Mouse (Mus musculus) ES-CJ7 (cell line): ENCODE results near the gene Sart1.
"Not testable (repeated sequence)": the region's sequence is repeated elsewhere in the genome, so short reads cannot be mapped to it uniquely, and the experiment has no call there.

ENCODE experiments used
- DNase-seq: peaks from one replicate; pipeline ENCODE4 v3.0.0; 2011; ENCODE audit warnings: low read depth, low spot score

Sart1 gene

DNA sequence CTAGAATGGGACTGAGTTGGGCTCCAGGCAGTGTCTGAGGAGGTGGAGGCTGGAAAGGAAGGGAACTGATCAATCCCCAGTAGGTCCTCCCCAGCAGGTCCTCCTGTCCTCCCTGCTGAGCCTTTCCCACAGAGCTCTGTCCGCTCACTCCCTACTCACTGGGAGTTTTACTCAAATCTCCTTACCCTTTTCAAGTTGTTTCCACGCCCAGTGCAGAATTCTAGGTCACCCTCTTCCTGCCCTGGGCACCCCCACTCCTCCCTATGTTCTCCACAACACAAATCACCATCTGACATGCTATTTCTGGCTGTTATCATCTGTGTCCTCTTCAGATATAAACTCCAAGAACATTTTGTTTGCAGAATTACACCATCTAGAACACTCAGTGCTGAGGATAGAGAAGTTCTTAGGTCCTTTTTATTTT, 26.0 kb upstream of the Sart1 start:
- no peak for DNase-seq

DNA sequence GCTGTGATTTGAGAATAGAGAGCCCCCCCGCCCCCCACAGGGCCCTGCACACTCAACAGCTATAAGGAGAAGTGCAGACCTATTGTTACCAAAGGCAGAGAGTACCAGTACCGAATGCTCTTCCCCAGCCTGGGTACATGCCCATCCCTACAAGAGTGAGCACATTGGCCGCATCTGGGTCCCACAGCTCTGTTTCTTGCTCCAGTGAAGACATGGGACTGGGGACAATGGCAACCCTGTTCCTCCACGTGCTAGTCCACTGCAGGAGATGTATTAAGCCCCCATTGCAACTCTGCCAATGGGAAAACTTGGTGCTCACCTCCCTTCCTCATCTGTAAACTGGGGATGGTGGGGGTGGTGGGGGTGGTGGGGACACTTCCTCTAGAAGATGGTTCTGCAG, 25.3 kb upstream of the Sart1 start:
- DNase-seq = no peak

- DNase-seq = no peak
Measured at GRCm38 (mm10) chr19:5411961-5412360, 23.5 kb upstream of the Sart1 start.

- no peak for DNase-seq
Measured at GRCm38 (mm10) chr19:5410641-5411040, 22.1 kb upstream of the Sart1 start.

GRCm38 (mm10) chr19:5409068-5409467, 20.6 kb upstream of the Sart1 start:
- no peak for DNase-seq

GRCm38 (mm10) chr19:5408057-5409001, 19.8 kb upstream of the Sart1 start:
- no peak for DNase-seq

DNA sequence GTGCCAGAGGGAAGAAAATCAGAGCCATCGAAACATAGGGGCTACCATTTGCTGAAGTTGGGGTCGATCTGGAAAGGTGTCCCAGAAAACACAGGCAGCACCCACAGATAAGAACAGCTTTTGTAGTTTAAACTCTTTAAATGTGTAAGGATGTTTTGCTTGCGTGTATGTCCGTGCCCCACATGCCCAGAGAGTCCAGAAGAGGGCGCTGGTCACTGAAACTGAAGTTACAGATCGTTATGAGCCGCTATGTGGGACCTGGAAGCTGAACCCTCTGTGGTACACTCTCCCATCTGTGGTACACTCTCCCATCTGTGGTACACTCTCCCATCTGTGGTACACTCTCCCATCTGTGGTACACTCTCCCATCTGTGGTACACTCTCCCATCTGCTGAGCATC, 18.6 kb upstream of the Sart1 start:
- peak; percentile 53 for DNase-seq

DNA sequence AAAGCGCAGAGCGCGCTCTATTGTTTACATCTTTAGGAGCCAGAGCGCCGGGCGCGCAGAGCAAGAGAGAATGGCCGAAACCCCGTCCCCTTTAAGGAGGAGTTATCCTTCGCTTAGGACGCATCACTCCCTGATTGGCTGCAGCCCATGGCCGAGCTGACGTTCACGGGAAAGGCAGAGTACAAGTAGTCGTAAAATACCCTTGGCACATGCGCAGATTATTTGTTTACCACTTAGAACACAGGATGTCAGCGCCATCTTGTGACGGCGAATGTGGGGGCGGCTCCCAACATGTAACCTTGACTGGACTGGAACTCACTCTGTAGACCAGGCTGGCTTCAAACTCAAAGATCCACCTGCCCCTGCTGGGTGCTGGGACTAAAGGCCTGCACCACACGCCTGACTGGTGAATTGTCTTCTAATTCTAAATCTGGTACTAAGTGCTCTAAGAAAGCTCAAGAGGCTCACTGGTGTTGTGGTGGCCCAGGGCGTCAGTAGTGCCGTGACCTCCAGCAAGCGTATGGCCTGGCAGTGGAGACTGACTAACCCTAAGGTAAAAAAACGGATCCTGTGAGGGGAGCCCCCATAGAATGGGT, 18.1 kb upstream of the Sart1 start:
- DNase-seq = not testable (repeated sequence)

GRCm38 (mm10) chr19:5405924-5406323, 17.4 kb upstream of the Sart1 start:
- no peak for DNase-seq

GRCm38 (mm10) chr19:5402293-5402692, 13.8 kb upstream of the Sart1 start, which contains the start of gene Tsga10ip:
TSS of gene Tsga10ip (minus strand) at chr19:5402526.
- DNase-seq = no peak

DNA sequence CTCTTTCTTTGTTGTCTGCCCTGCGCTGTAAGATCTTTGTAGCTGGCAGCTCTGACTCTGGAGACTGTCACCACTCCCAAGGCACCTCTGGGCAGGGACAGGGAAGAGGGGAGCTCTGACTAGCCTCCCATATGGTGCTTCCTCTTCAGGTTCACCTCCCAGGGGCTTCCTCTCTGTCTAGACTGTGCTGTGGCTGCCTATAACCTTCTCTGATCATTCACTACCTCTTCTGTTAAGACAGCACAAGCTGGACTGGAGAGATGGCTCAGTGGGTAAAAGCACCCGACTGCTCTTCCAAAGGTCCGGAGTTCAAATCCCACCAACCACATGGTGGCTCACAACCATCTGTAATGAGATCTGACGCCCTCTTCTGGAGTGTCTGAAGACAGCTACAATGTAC, 12.6 kb upstream of the Sart1 start:
- not testable (repeated sequence) for DNase-seq

DNA sequence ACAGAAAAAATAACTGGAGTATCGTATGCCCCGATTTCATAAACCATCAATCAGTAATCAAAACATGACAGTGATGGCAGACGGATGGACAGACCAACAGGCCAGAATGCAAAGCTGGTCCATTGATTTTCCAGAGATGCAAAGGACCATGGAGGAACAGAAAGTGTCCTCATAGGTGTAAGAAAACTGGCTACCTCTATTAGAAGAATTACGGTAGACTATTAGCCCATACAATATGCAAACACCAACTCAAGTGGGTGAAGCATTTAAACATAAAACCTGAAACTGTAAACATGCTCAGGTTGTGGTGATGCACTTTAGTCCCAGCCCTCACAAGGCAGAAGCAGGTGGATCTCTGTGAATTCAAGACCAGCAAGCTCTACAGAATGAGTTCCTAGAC, 6.9 kb upstream of the Sart1 start:
- no peak for DNase-seq

DNA sequence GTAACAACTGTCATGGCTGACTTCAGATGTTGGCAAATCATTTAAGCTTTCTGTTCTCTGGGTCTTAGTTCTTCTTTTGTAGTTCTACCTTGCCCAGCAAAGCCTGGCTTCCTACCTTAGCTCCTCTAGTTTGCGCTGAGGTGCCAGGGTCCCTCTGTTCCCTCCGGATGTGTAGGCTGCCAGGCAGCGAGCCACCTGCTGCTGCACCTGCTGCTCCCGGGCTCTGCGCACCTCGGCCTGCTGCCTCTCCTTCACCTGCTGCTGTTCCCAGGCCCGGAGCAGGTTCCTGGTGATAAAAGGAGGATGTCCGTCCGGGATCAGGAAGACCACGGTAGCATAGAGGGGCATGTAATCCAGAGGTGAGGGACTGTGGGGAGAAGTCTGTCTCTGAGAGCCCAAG, 5.7 kb upstream of the Sart1 start:
- DNase-seq = no peak

GRCm38 (mm10) chr19:5392892-5393291, 4.4 kb upstream of the Sart1 start:
- DNase-seq = no peak

DNA sequence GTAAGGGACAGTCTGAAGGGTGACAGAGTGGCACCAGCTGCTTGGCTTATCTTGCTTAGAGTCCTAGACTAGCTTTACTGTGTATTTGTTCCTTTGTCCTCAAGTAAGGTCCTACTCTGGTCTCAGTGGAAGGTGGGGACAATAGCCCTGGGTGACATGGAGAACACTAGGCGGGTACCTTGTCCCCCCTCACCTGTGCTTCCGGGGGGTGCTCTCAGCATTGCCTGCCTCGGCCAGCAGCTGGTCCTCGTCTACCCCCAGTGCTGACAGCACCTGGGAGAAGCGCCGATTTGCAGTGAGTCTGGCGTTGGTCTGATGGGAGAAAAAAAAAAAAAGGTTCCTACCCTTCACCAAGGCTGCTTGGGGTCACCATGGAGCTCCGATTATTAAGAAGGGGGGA, 1.9 kb upstream of the Sart1 start:
- no peak for DNase-seq

DNA sequence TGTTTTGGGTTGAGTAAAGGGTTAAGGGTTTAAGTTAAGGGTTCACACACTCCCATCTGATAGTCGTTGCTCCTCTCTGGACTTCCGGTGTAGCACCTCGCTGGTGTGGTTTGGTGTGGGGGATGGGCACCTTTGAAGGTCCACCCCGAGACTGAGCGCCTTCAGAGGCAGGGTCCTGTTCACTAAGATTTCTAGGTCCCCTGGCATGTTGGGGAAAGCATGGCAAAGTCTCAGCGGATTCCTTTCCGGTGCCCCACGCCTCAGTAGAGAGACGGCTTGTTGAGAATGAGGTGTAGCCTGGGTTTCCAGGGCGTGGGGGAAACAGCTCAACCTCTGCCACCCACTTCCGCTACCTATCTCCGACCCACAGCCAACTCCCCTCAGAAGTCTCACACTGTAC, 1.1 kb upstream of the Sart1 start:
- DNase-seq = peak; percentile 70

DNA sequence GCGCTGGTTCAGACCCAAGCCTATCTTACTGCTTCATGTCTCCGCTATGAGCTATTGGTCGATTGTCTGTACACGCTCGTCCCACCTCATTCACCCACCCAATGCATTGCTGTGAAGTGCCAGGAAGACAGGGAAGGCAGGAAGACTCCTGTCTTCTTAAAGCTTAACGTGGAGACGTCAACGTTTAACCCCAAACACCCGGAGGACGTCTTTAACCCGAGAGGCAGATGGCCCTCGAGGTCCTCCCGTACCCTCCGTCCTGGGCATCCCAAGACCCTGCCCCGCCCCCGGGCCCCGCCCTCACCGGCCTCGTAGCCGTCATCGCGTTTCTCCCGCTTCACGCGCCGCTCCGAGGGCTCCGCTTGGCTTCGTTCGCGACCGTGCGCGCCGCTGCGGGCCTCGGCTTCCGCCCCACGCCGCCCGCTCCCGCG, 477 bp downstream of the Sart1 start:
- DNase-seq = peak; percentile 27

- DNase-seq = no peak
Measured at GRCm38 (mm10) chr19:5384715-5385114, 3.8 kb downstream of the Sart1 start.

- DNase-seq = no peak
Measured at GRCm38 (mm10) chr19:5383326-5383725, 5.2 kb downstream of the Sart1 start.

- DNase-seq = no peak
Measured at GRCm38 (mm10) chr19:5377446-5377845, 11.1 kb downstream of the Sart1 start.

DNA sequence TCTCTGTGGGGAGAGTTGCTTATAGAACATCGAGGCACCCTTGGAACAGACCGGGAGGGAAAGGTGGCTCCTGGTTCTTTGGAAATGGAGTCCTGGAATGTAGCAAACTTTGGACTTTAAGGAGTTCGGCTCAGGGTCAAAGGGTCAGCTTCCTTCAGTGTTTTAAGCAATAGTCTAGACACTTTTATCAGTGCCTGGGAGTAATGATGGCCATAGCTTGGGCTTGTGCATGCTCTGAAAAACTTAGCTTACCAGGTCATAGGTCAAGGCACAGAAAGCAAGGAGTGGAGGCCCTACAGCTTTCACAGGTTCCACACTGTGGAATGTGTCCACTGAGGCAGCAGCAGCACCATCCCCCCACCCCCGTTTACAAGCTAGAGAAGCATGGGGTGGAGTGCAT, 13.8 kb downstream of the Sart1 start:
- DNase-seq = no peak

GRCm38 (mm10) chr19:5374177-5374576, 14.3 kb downstream of the Sart1 start:
- no peak for DNase-seq

- DNase-seq = no peak
Measured at GRCm38 (mm10) chr19:5372724-5373123, 15.8 kb downstream of the Sart1 start.
